Mouse (Mus musculus) kidney, postnatal 0 days (tissue): ENCODE data around the gene Pgap2. TPM values are rescaled to one million over a fixed set of nuclear protein-coding genes. Genes with fewer than 3 reads are reported as not detected.

Experiments used
- ATAC-seq: fragments of 200-750 bp; cut with Nextera tagmentation; replicated peaks from 2 replicates; pipeline ENCODE4 v1.8.0; 2017; ENCODE audit warnings: low read depth, moderate number of reproducible peaks, moderate TSS enrichment, moderate library complexity; ENCODE audit not compliant: low FRiP score
- DNase-seq: peaks from one replicate; pipeline ENCODE4 v3.0.0-alpha.2; 2016; ENCODE audit warnings: low spot score
- H3K27ac ChIP-seq: fragments of 300-500 bp; sonication (generic); 2 replicates; pipeline ENCODE4 v1.5.1; 2014; ENCODE audit warnings: mild to moderate bottlenecking
- H3K27me3 ChIP-seq: fragments of 300-500 bp; sonication (generic); 2 replicates; pipeline ENCODE4 v1.6.1; 2014; ENCODE audit warnings: low read length, mixed read lengths; ENCODE audit not compliant: insufficient read depth
- H3K36me3 ChIP-seq: fragments of 300-500 bp; sonication (generic); 2 replicates; pipeline ENCODE4 v1.6.1; 2014; ENCODE audit warnings: low read length, mixed read lengths; ENCODE audit not compliant: insufficient read depth
- H3K4me1 ChIP-seq: fragments of 300-500 bp; sonication (generic); replicated peaks from 2 replicates; pipeline ENCODE4 v1.6.1; 2014; ENCODE audit warnings: antibody characterized with exemption, low read length, mixed read lengths; ENCODE audit not compliant: insufficient read depth
- H3K4me2 ChIP-seq: fragments of 300-500 bp; sonication (generic); 2 replicates; pipeline ENCODE4 v1.6.1; 2014; ENCODE audit warnings: mild to moderate bottlenecking, low read length, moderate library complexity, mixed read lengths
- H3K4me3 ChIP-seq: fragments of 300-500 bp; sonication (generic); replicated peaks from 2 replicates; pipeline ENCODE4 v1.5.1; 2014; ENCODE audit warnings: low read depth, low read length
- H3K9ac ChIP-seq: fragments of 300-500 bp; sonication (generic); 2 replicates; pipeline ENCODE4 v1.6.1; 2014; ENCODE audit warnings: low read depth, low read length
- H3K9me3 ChIP-seq: fragments of 300-500 bp; sonication (generic); replicated peaks from 2 replicates; pipeline ENCODE4 v1.6.1; 2016; ENCODE audit warnings: low read length, inconsistent platforms, mixed read lengths
- CTCF ChIP-seq: IDR thresholded peaks from 2 replicates; pipeline ENCODE4 v1.5.1; 2016; ENCODE audit warnings: antibody characterized with exemption, low read depth, mild to moderate bottlenecking, moderate library complexity
- WGBS: fragments of 180-500 bp; shearing (Covaris S2); extraction: QIAGEN DNeasy Blood & Tissue Kit; methylation state at CpG from one replicate; pipeline ENCODE4 v1.1.7; 2014; 5-methylcytosine and 5-hydroxymethylcytosine counted together
- polyA plus RNA-seq: library from polyadenylated mRNA; unstranded; fragments of >200 nt; fragmentation: Nextera tagmentation; extraction: Ambion mirVana; gene quantifications from 2 replicates; pipeline ENCODE4 v1.2.1, GENCODE M21; 2015

Gene Pgap2
- polyA plus RNA-seq, 1 experiment from 2014 or later: 66.8 TPM

DNA sequence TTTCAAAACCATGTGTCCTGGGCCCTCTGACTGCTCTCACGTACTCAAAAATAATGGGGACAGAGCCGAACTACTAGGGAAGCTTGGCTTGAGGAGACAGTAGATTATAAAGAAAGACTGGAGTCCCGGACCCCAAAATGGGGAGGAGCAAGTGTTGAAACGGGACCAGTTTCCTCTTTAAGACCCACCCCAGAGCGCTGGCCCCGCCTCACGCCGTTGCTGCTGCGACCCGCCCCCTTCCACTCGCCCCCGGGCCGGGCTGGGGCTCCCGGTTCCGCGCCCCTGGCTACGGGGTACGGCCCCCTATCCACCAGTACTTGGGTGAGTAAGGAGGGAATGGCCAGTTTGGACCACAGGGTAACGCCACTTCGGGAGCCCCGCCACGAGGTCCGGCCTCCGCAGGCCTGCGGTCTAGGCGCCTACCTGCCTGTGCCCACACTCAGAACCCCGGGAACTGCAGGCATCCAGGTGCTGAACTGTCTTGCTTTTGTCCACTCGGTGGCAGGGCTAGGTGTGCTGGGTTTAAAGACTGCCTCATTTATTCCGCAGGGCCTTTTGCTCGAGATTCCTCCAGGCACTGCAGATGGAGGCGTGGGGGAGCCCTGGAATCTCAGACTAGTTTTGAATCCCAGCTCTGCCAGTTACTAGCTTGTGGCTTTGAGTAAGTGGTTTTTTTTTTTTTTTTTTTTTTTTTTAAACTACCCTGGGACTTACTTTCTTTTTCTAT is 13.0 kb downstream of the Pgap2 start:
- Histone ChIP-seq H3K9ac (peak overlapping the region; percentile 68; the same call in 1 of the 2 replicates), H3K4me1 (0 out of 2 replicates have a peak, but pooled peaks cover 3% of the 10 kb centered on the region), H3K4me2 (peak overlapping the region; percentile 86), H3K27me3 (no peaks in the 10 kb centered on the region), H3K27ac (0 out of 2 replicates have a peak overlapping the region, but pooled peaks have one; percentile 60), H3K4me3 (peak overlapping the region; percentile 65), H3K9me3 (no peaks in the 10 kb centered on the region), H3K36me3 (no peaks in the 10 kb centered on the region)
- no peak for TF ChIP-seq CTCF
- WGBS: 1% methylated on average over 31 of the region's 31 CpGs
- DNase-seq: peak; percentile 82
- peak; percentile 81 for ATAC-seq

DNA sequence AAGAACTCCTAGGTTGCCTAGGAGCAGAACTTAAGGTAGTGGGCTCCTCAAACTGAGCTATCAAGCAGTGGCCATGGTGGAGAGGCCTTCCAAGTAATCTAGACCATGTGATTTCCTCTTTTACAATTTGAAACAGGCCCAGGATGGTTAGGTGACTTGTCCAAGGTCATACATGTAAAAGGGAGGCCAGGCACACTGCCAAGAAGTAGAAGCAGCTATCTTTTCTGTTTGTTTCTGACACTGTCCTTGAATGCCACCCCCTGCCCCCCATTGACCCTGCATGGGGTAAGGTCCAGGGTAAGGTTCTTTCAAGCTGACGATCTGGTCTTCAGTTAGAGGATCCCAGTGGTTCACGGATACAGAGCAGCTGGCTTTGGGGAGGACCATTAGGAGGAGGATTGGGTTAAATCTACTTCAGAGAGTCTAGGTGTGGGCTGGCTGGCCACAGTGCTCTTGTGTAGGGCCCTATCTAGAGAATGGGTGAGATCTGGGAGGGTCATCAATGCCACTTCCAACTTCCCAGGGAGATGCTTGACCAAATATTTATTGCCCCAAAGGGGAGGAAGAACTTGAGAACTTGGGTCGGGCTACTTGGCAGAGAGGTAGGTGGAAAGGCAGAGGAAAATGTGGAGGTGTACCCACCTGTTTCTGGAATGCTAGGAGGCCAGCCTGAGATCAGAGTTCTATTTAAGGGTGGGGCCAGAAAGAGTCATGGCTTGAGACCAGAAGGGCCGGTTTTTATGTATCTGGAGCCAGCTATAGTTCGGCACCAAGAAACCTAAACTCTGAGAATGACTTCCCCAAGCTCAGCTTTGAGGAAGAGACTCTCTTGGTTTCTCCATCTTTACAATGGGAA is 14.1 kb downstream of the Pgap2 start:
- DNase-seq (no peak), ATAC-seq (no peak)
- no peaks in the 10 kb centered on the region for H3K9me3 ChIP-seq
- no peak overlapping the region for H3K9ac ChIP-seq
- H3K27ac ChIP-seq: no peak overlapping the region
- WGBS: 77% methylated on average over 5 of the region's 5 CpGs
- H3K4me3 ChIP-seq: no peak overlapping the region
- H3K4me2 ChIP-seq: peak overlapping the region; percentile 13; the same call in 1 of the 2 replicates
- 0 out of 2 replicates have a peak, but pooled peaks cover 3% of the 10 kb centered on the region for H3K4me1 ChIP-seq
- TF ChIP-seq CTCF: no peak
- H3K36me3 ChIP-seq: 0 out of 2 replicates have a peak, but pooled peaks cover 3% of the 10 kb centered on the region
- no peaks in the 10 kb centered on the region for H3K27me3 ChIP-seq

GRCm38 (mm10) chr7:102226051-102226450 is 16.0 kb downstream of the Pgap2 start:
- Histone ChIP-seq H3K4me3 (no peak overlapping the region), H3K27me3 (no peaks in the 10 kb centered on the region), H3K9ac (no peak overlapping the region), H3K27ac (no peak overlapping the region), H3K9me3 (no peaks in the 10 kb centered on the region), H3K4me2 (no peak overlapping the region), H3K36me3 (0 out of 2 replicates have a peak, but pooled peaks cover 3% of the 10 kb centered on the region), H3K4me1 (0 out of 2 replicates have a peak, but pooled peaks cover 3% of the 10 kb centered on the region)
- no peak for ATAC-seq
- DNase-seq: no peak
- TF ChIP-seq CTCF: no peak
- WGBS: 92% methylated on average over 6 of the region's 6 CpGs

- DNase-seq (no peak), ATAC-seq (no peak)
- H3K36me3 ChIP-seq: 0 out of 2 replicates have a peak, but pooled peaks cover 3% of the 10 kb centered on the region
- WGBS: 91% methylated on average over 4 of the region's 4 CpGs
- H3K4me3 ChIP-seq: no peak overlapping the region
- no peak overlapping the region for H3K27ac ChIP-seq
- TF ChIP-seq CTCF: no peak
- H3K27me3 ChIP-seq: no peaks in the 10 kb centered on the region
- H3K4me2 ChIP-seq: no peak overlapping the region
- H3K9me3 ChIP-seq: no peaks in the 10 kb centered on the region
- 0 out of 2 replicates have a peak, but pooled peaks cover 3% of the 10 kb centered on the region for H3K4me1 ChIP-seq
- no peak overlapping the region for H3K9ac ChIP-seq
Observed at GRCm38 (mm10) chr7:102228049-102228670, 18.2 kb downstream of the Pgap2 start.

- TF ChIP-seq CTCF: no peak
- no peaks in the 10 kb centered on the region for H3K9me3 ChIP-seq
- no peak overlapping the region for H3K4me3 ChIP-seq
- ATAC-seq (0 out of 2 replicates have a peak, but pooled peaks have one; percentile 21), DNase-seq (no peak)
- no peaks in the 10 kb centered on the region for H3K4me1 ChIP-seq
- H3K36me3 ChIP-seq: 0 out of 2 replicates have a peak, but pooled peaks cover 3% of the 10 kb centered on the region
- H3K4me2 ChIP-seq: no peak overlapping the region
- H3K27me3 ChIP-seq: no peaks in the 10 kb centered on the region
- H3K27ac ChIP-seq: no peak overlapping the region
- no peak overlapping the region for H3K9ac ChIP-seq
- WGBS: 78% methylated on average over 6 of the region's 6 CpGs
Observed at GRCm38 (mm10) chr7:102229814-102230213, 19.8 kb downstream of the Pgap2 start.

- WGBS: 71% methylated on average over 4 of the region's 4 CpGs
- Histone ChIP-seq H3K9me3 (no peaks in the 10 kb centered on the region), H3K9ac (no peak overlapping the region), H3K4me3 (no peak overlapping the region), H3K36me3 (peaks cover 20% of the 10 kb centered on the region), H3K4me2 (no peak overlapping the region), H3K4me1 (no peaks in the 10 kb centered on the region), H3K27me3 (no peaks in the 10 kb centered on the region), H3K27ac (no peak overlapping the region)
- DNase-seq (no peak), ATAC-seq (no peak)
- no peak for TF ChIP-seq CTCF
Observed at GRCm38 (mm10) chr7:102233059-102233458, 23.1 kb downstream of the Pgap2 start.
